Mouse (Mus musculus) limb, embryonic 11.5 days (tissue): ENCODE results near the gene Nckap5l. TPM values are rescaled to one million over a fixed set of nuclear protein-coding genes. Genes with fewer than 3 reads are reported as not detected.

ENCODE experiments used
- ATAC-seq: fragments of 200-750 bp; cut with Nextera tagmentation; 2 replicates; pipeline ENCODE4 v1.8.0; 2017; ENCODE audit warnings: low read depth; ENCODE audit not compliant: insufficient number of reproducible peaks, low FRiP score, low TSS enrichment
- DNase-seq: peaks from one replicate; pipeline ENCODE4 v3.0.0-alpha.2; 2015; ENCODE audit warnings: low spot score
- H3K27ac ChIP-seq: fragments of 300-500 bp; sonication (generic); replicated peaks from 2 replicates; pipeline ENCODE4 v1.5.1; 2014; ENCODE audit warnings: low read depth, mild to moderate bottlenecking, low read length
- H3K27me3 ChIP-seq: fragments of 300-500 bp; sonication (generic); 2 replicates; pipeline ENCODE4 v1.6.1; 2014; ENCODE audit warnings: mild to moderate bottlenecking, low read length, mixed read lengths; ENCODE audit not compliant: control insufficient read depth, insufficient read depth
- H3K36me3 ChIP-seq: fragments of 300-500 bp; sonication (generic); 2 replicates; pipeline ENCODE4 v1.6.1; 2014; ENCODE audit warnings: mild to moderate bottlenecking, low read length, moderate library complexity, mixed read lengths; ENCODE audit not compliant: control insufficient read depth, insufficient read depth
- H3K4me1 ChIP-seq: fragments of 300-500 bp; sonication (generic); 2 replicates; pipeline ENCODE4 v1.6.1; 2014; ENCODE audit warnings: low read length, mixed read lengths; ENCODE audit not compliant: control insufficient read depth, insufficient read depth
- H3K4me2 ChIP-seq: fragments of 300-500 bp; sonication (generic); 2 replicates; pipeline ENCODE4 v1.6.1; 2014; ENCODE audit warnings: low read depth, mild to moderate bottlenecking, moderate library complexity; ENCODE audit not compliant: severe bottlenecking
- H3K4me3 ChIP-seq: fragments of 300-500 bp; sonication (generic); 2 replicates; pipeline ENCODE4 v1.5.1; 2014; ENCODE audit warnings: low read depth, low read length
- H3K9ac ChIP-seq: fragments of 300-500 bp; sonication (generic); 2 replicates; pipeline ENCODE4 v1.6.1; 2014; ENCODE audit warnings: mild to moderate bottlenecking, low read length
- H3K9me3 ChIP-seq: fragments of 300-500 bp; sonication (generic); 2 replicates; pipeline ENCODE4 v1.6.1; 2016; ENCODE audit warnings: low read length; ENCODE audit not compliant: control insufficient read depth
- WGBS: fragments of 180-500 bp; shearing (Covaris S2); extraction: QIAGEN DNeasy Blood & Tissue Kit; methylation state at CpG from one replicate; pipeline ENCODE4 v1.1.7; 2014; 5-methylcytosine and 5-hydroxymethylcytosine counted together
- polyA plus RNA-seq: library from polyadenylated mRNA; unstranded; fragments of >200 nt; fragmentation: Nextera tagmentation; extraction: Ambion mirVana; gene quantifications from 2 replicates; pipeline ENCODE4 v1.2.1, GENCODE M21; 2014

Nckap5l gene
- polyA plus RNA-seq, 1 experiment from 2014 or later: 14.2 TPM

- Histone ChIP-seq H3K9ac (no peak overlapping the region), H3K9me3 (no peaks in the 10 kb centered on the region), H3K27ac (peak overlapping the region; percentile 85), H3K27me3 (no peaks in the 10 kb centered on the region), H3K36me3 (peaks cover 10% of the 10 kb centered on the region; the same call in 1 of the 2 replicates), H3K4me2 (no peak overlapping the region), H3K4me3 (no peak overlapping the region), H3K4me1 (peaks cover 9% of the 10 kb centered on the region; the same call in 1 of the 2 replicates)
- ATAC-seq (no peak), DNase-seq (no peak)
- 35% methylated on average over 5 of the region's 5 CpGs for WGBS
Measured at GRCm38 (mm10) chr15:99420101-99420500, 37.4 kb downstream of the Nckap5l start.

- no peak overlapping the region for H3K27ac ChIP-seq
- DNase-seq (no peak), ATAC-seq (no peak)
- H3K4me3 ChIP-seq: no peak overlapping the region
- no peaks in the 10 kb centered on the region for H3K9me3 ChIP-seq
- H3K27me3 ChIP-seq: no peaks in the 10 kb centered on the region
- no peak overlapping the region for H3K4me2 ChIP-seq
- 34% methylated on average over 17 of the region's 17 CpGs for WGBS
- H3K4me1 ChIP-seq: peaks cover 9% of the 10 kb centered on the region; the same call in 1 of the 2 replicates
- peaks cover 4% of the 10 kb centered on the region; the same call in 1 of the 2 replicates for H3K36me3 ChIP-seq
- no peak overlapping the region for H3K9ac ChIP-seq
Measured at GRCm38 (mm10) chr15:99417692-99418271, 39.8 kb downstream of the Nckap5l start.

GRCm38 (mm10) chr15:99416957-99417356 lies 40.6 kb downstream of the Nckap5l start:
- no peak for ATAC-seq
- 40% methylated on average over 4 of the region's 4 CpGs for WGBS
- Histone ChIP-seq H3K27ac (no peak overlapping the region), H3K4me2 (no peak overlapping the region), H3K36me3 (no peaks in the 10 kb centered on the region), H3K9ac (no peak overlapping the region), H3K27me3 (no peaks in the 10 kb centered on the region), H3K4me1 (peaks cover 9% of the 10 kb centered on the region; the same call in 1 of the 2 replicates), H3K4me3 (no peak overlapping the region), H3K9me3 (no peaks in the 10 kb centered on the region)
- DNase-seq: no peak

- no peaks in the 10 kb centered on the region for H3K9me3 ChIP-seq
- no peaks in the 10 kb centered on the region for H3K36me3 ChIP-seq
- ATAC-seq (no peak), DNase-seq (peak; percentile 91)
- no peak overlapping the region for H3K4me2 ChIP-seq
- 23% methylated on average over 13 of the region's 13 CpGs for WGBS
- peaks cover 6% of the 10 kb centered on the region; the same call in 1 of the 2 replicates for H3K4me1 ChIP-seq
- H3K4me3 ChIP-seq: no peak overlapping the region
- no peak overlapping the region for H3K27ac ChIP-seq
- no peak overlapping the region for H3K9ac ChIP-seq
- H3K27me3 ChIP-seq: no peaks in the 10 kb centered on the region
Measured at GRCm38 (mm10) chr15:99416348-99416882, 41.1 kb downstream of the Nckap5l start.

GRCm38 (mm10) chr15:99415793-99416192 lies 41.8 kb downstream of the Nckap5l start:
- Histone ChIP-seq H3K4me1 (0 out of 2 replicates have a peak, but pooled peaks cover 3% of the 10 kb centered on the region), H3K36me3 (no peaks in the 10 kb centered on the region), H3K4me2 (no peak overlapping the region), H3K9ac (no peak overlapping the region), H3K4me3 (no peak overlapping the region), H3K27me3 (no peaks in the 10 kb centered on the region), H3K27ac (no peak overlapping the region), H3K9me3 (no peaks in the 10 kb centered on the region)
- 26% methylated on average over 2 of the region's 2 CpGs for WGBS
- no peak for ATAC-seq
- peak; percentile 66 for DNase-seq

GRCm38 (mm10) chr15:99411747-99412146 lies 45.8 kb downstream of the Nckap5l start:
- H3K27ac ChIP-seq: no peak overlapping the region
- no peaks in the 10 kb centered on the region for H3K9me3 ChIP-seq
- H3K4me3 ChIP-seq: no peak overlapping the region
- H3K4me1 ChIP-seq: no peaks in the 10 kb centered on the region
- H3K36me3 ChIP-seq: peaks cover 22% of the 10 kb centered on the region
- no peak overlapping the region for H3K9ac ChIP-seq
- 59% methylated on average over 14 of the region's 14 CpGs for WGBS
- DNase-seq (no peak), ATAC-seq (no peak)
- no peaks in the 10 kb centered on the region for H3K27me3 ChIP-seq
- H3K4me2 ChIP-seq: no peak overlapping the region

GRCm38 (mm10) chr15:99408845-99409244 lies 48.7 kb downstream of the Nckap5l start:
- Histone ChIP-seq H3K4me1 (no peaks in the 10 kb centered on the region), H3K9me3 (no peaks in the 10 kb centered on the region), H3K4me3 (no peak overlapping the region), H3K36me3 (peaks cover 34% of the 10 kb centered on the region), H3K9ac (no peak overlapping the region), H3K27ac (no peak overlapping the region), H3K4me2 (no peak overlapping the region), H3K27me3 (no peaks in the 10 kb centered on the region)
- ATAC-seq (no peak), DNase-seq (no peak)
- 92% methylated on average over 9 of the region's 9 CpGs for WGBS

- H3K27me3 ChIP-seq: no peaks in the 10 kb centered on the region
- no peak overlapping the region for H3K4me3 ChIP-seq
- no peaks in the 10 kb centered on the region for H3K4me1 ChIP-seq
- 93% methylated on average over 15 of the region's 15 CpGs for WGBS
- no peak for ATAC-seq
- no peak overlapping the region for H3K4me2 ChIP-seq
- H3K27ac ChIP-seq: no peak overlapping the region
- no peak overlapping the region for H3K9ac ChIP-seq
- H3K36me3 ChIP-seq: peaks cover 37% of the 10 kb centered on the region
- H3K9me3 ChIP-seq: no peaks in the 10 kb centered on the region
- DNase-seq: no peak
Measured at GRCm38 (mm10) chr15:99406986-99407570, 50.5 kb downstream of the Nckap5l start.
